Mouse (Mus musculus) cerebellum, postnatal 36 days (tissue): Measurements from ENCODE around the gene Rfx7.

ENCODE experiments used
- DNase-seq, 2 experiments: peaks; one replicate each; pipeline ENCODE4 v3.0.0; 2021 to 2022; ENCODE audit warnings: mixed read lengths in 2 of 2

The Rfx7 gene

GRCm38 (mm10) chr9:72531996-72532380 lies at the start of gene Rfx7:
Gene Rfx7, plus strand, starts transcription at chr9:72532240.
- DNase-seq: peak; percentile 71 to 84

- no peak for DNase-seq
Observed at GRCm38 (mm10) chr9:72488523-72488922, 43.5 kb upstream of the Rfx7 start.

- no peak for DNase-seq
Observed at GRCm38 (mm10) chr9:72489131-72489530, 42.9 kb upstream of the Rfx7 start.

- DNase-seq: peak; percentile 87 to 91
Observed at GRCm38 (mm10) chr9:72491559-72492193, 40.4 kb upstream of the Rfx7 start.

GRCm38 (mm10) chr9:72492194-72492565 lies 39.9 kb upstream of the Rfx7 start, which contains the start of gene Tex9:
Gene Tex9, minus strand, starts transcription at chr9:72492212.
- DNase-seq: no peak

GRCm38 (mm10) chr9:72493465-72493864 lies 38.6 kb upstream of the Rfx7 start:
- no peak for DNase-seq

- no peak for DNase-seq
Observed at GRCm38 (mm10) chr9:72493984-72494685, 37.9 kb upstream of the Rfx7 start.

- no peak for DNase-seq
Observed at GRCm38 (mm10) chr9:72496691-72497090, 35.3 kb upstream of the Rfx7 start.

GRCm38 (mm10) chr9:72497171-72497570 lies 34.9 kb upstream of the Rfx7 start:
- no peak for DNase-seq

- DNase-seq: no peak
Observed at GRCm38 (mm10) chr9:72512229-72512981, 19.6 kb upstream of the Rfx7 start.

- no peak for DNase-seq
Observed at GRCm38 (mm10) chr9:72515366-72515765, 16.7 kb upstream of the Rfx7 start.

- peak in 1 of 2 experiments; percentile 15 for DNase-seq
Observed at GRCm38 (mm10) chr9:72519246-72519645, 12.8 kb upstream of the Rfx7 start.

GRCm38 (mm10) chr9:72520849-72521248 lies 11.2 kb upstream of the Rfx7 start:
- DNase-seq: no peak

- no peak for DNase-seq
Observed at GRCm38 (mm10) chr9:72526091-72526490, 5.9 kb upstream of the Rfx7 start.

GRCm38 (mm10) chr9:72530237-72530636 lies 1.8 kb upstream of the Rfx7 start:
- peak; percentile 81 to 88 for DNase-seq

GRCm38 (mm10) chr9:72530824-72531223 lies 1.2 kb upstream of the Rfx7 start:
- peak in 1 of 2 experiments; percentile 13 for DNase-seq

- DNase-seq: peak; percentile 63 to 66
Observed at GRCm38 (mm10) chr9:72531291-72531995, 597 bp upstream of the Rfx7 start.

- DNase-seq: peak; percentile 49 to 65
Observed at GRCm38 (mm10) chr9:72532381-72533088, 495 bp downstream of the Rfx7 start.

- no peak for DNase-seq
Observed at GRCm38 (mm10) chr9:72533089-72533415, 1.0 kb downstream of the Rfx7 start.

GRCm38 (mm10) chr9:72534985-72535384 lies 2.9 kb downstream of the Rfx7 start:
- no peak for DNase-seq

GRCm38 (mm10) chr9:72535394-72535793 lies 3.4 kb downstream of the Rfx7 start:
- no peak for DNase-seq

- DNase-seq: no peak
Observed at GRCm38 (mm10) chr9:72537086-72537485, 5.0 kb downstream of the Rfx7 start.

GRCm38 (mm10) chr9:72543590-72543989 lies 11.6 kb downstream of the Rfx7 start:
- no peak for DNase-seq
